Mouse (Mus musculus) olfactory bulb, adult 2 months (tissue): Measurements from ENCODE around the gene Fto.

Experiments
- CTCF ChIP-seq: fragments of 200-500 bp; IDR thresholded peaks from 2 replicates; pipeline ENCODE4 v1.5.1; 2012; ENCODE audit warnings: low read depth, mild to moderate bottlenecking, low read length, moderate library complexity; ENCODE audit not compliant: insufficient read depth
- POLR2A ChIP-seq: fragments of 200-500 bp; IDR thresholded peaks from 2 replicates; pipeline ENCODE4 v1.6.1; 2012; ENCODE audit warnings: mild to moderate bottlenecking, low read depth, low read length, moderate library complexity; ENCODE audit not compliant: insufficient read depth

DNA sequence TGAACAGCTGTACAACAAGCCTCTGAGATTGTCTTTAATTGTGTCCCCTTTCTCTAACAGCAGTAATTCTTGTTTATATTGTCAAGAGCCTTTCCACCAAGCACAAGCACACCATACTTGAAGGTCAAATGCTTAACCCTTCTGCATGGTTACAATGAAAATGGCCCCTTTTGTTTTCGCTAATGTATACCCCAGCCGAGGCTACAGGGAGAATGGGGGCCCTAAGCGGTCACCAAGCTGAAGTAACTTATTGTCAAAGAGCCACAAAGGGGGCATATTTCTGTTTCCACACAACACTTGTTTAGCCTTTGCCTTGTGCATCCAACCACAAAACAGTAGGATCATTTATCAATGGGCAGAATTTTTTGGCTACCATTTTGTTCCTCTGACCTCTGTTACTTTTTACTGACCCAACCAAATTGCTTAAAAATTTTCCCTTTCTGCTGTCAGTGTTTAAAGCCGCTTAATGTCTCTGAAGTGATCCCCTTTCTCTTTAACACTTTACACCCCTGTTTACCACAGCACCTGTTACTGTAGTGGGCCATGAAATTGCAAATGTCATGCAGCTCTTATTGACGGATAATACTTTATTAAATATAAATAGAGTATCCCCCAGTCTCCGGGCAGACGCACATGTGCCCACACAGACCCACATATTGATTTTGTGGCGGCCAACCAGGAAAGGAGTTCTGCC is 196.0 kb downstream of the Fto start:
- TF ChIP-seq CTCF (no peak), POLR2A (no peak)
